Mouse (Mus musculus) stomach, postnatal 0 days (tissue): ENCODE results near the gene Gm973. TPM values are rescaled to one million over a fixed set of nuclear protein-coding genes. Genes with fewer than 3 reads are reported as not detected.

Source experiments
- ATAC-seq: fragments of 200-750 bp; cut with Nextera tagmentation; 2 replicates; pipeline ENCODE4 v1.8.0; 2017; ENCODE audit not compliant: low FRiP score, low TSS enrichment
- DNase-seq: peaks from one replicate; pipeline ENCODE4 v3.0.0-alpha.2; 2016; ENCODE audit warnings: low spot score
- H3K27ac ChIP-seq: fragments of 300-500 bp; sonication (generic); replicated peaks from 2 replicates; pipeline ENCODE4 v1.5.1; 2014; ENCODE audit warnings: mild to moderate bottlenecking, control low read depth
- H3K27me3 ChIP-seq: fragments of 300-500 bp; sonication (generic); 2 replicates; pipeline ENCODE4 v1.6.1; 2014; ENCODE audit warnings: low read length; ENCODE audit not compliant: control insufficient read depth, insufficient read depth
- H3K36me3 ChIP-seq: fragments of 300-500 bp; sonication (generic); 2 replicates; pipeline ENCODE4 v1.6.1; 2014; ENCODE audit warnings: low read length, mixed read lengths; ENCODE audit not compliant: control insufficient read depth, insufficient read depth
- H3K4me1 ChIP-seq: fragments of 300-500 bp; sonication (generic); replicated peaks from 2 replicates; pipeline ENCODE4 v1.6.1; 2014; ENCODE audit warnings: antibody characterized with exemption; ENCODE audit not compliant: control insufficient read depth, insufficient read depth
- H3K4me2 ChIP-seq: fragments of 300-500 bp; sonication (generic); replicated peaks from 2 replicates; pipeline ENCODE4 v1.6.1; 2014; ENCODE audit warnings: low read depth, mild to moderate bottlenecking, control low read depth, moderate library complexity
- H3K4me3 ChIP-seq: fragments of 300-500 bp; sonication (generic); 2 replicates; pipeline ENCODE4 v1.5.1; 2014; ENCODE audit warnings: low read depth, low read length, control low read depth
- H3K9ac ChIP-seq: fragments of 300-500 bp; sonication (generic); 2 replicates; pipeline ENCODE4 v1.6.1; 2014; ENCODE audit warnings: mild to moderate bottlenecking, low read length, control low read depth, mixed read lengths
- H3K9me3 ChIP-seq: fragments of 300-500 bp; sonication (generic); 2 replicates; pipeline ENCODE4 v1.6.1; 2016; ENCODE audit warnings: low read length; ENCODE audit not compliant: control insufficient read depth
- CTCF ChIP-seq: IDR thresholded peaks from 2 replicates; pipeline ENCODE4 v1.5.1; 2016; ENCODE audit warnings: antibody characterized with exemption, low read depth, mild to moderate bottlenecking, moderate library complexity
- EP300 ChIP-seq: optimal IDR thresholded peaks from 2 replicates; pipeline ENCODE3; 2016; ENCODE audit warnings: antibody characterized with exemption
- WGBS: fragments of 180-500 bp; shearing (Covaris S2); extraction: QIAGEN DNeasy Blood & Tissue Kit; methylation state at CpG from one replicate; pipeline ENCODE4 v1.1.7; 2014; 5-methylcytosine and 5-hydroxymethylcytosine counted together
- polyA plus RNA-seq: library from polyadenylated mRNA; unstranded; fragments of >200 nt; fragmentation: Nextera tagmentation; extraction: Ambion mirVana; gene quantifications from 2 replicates; pipeline ENCODE4 v1.2.1, GENCODE M21; 2015

The Gm973 gene
- polyA plus RNA-seq, 1 experiment from 2014 or later = 0.51 TPM

DNA sequence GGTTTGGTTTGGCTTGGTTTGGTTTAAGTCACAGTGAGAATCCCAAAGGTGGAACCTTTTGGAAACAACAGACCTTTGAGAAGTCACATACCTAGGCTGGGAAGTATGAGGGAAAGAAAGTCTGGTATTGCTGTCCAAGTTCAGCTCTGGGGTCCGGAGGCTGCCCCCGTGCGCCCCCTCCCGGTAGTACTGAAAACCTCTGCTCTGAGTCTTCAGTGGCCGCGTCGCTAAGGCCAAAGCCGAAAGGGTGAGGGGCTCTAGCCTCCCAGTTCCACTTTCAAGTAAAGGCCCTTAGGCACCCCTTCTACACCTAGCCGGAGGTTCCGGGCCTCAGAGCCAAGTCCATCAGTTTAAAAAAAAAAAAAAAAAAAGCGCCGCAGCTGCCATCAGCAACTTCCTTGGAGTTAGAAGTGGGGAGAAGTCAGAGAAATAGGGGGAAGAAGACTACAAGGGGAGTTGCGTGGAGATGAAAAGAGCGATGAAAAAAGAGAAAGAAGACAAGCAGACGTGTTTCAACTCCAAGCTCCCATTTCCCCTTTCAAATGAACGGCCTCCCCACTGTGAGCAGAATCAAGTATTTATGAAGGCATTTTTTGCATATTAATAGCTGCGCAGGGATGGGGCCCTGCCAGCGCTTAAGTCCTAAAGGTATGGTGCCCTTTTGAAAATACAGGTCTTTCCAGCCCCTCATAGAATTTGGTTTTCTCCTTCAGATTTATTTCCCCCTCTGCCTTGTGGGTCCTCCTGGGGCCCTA, 68.8 kb downstream of the Gm973 start:
- H3K9ac ChIP-seq = no peak overlapping the region

DNA sequence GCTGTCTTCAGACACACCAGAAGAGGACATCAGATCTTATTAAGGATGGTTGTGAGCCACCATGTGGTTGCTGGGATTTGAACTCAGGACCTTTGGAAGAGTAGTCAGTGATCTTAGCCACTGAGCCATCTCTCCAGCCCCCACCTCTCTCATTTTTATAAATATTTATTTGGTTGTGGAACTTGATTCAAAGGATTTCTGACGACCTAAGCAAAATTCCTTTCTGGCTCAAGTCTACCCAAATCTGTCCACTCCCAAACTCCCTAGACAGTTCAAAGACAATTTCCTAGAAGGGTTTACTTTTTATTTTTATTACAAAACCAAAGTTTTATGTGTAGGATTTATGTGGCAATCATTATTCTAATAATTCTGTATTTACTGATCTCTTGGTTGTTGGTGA, 73.2 kb downstream of the Gm973 start:
- Histone ChIP-seq H3K9ac (no peak overlapping the region), H3K27ac (no peak overlapping the region), H3K36me3 (no peaks in the 10 kb centered on the region), H3K4me3 (no peak overlapping the region), H3K4me2 (no peak overlapping the region), H3K4me1 (no peaks in the 10 kb centered on the region), H3K9me3 (no peaks in the 10 kb centered on the region), H3K27me3 (no peaks in the 10 kb centered on the region)
- DNase-seq (no peak), ATAC-seq (no peak)
- WGBS = 47% methylated on average over 1 of the region's 1 CpGs
- no peak for TF ChIP-seq EP300
- TF ChIP-seq CTCF = no peak

More for the DNA sequence above, 68.8 kb downstream of the Gm973 start:
- Histone ChIP-seq H3K4me3 (peak overlapping the region; percentile 10; the same call in 1 of the 2 replicates), H3K36me3 (no peaks in the 10 kb centered on the region), H3K4me2 (peak overlapping the region; percentile 42), H3K27me3 (no peaks in the 10 kb centered on the region), H3K27ac (no peak overlapping the region), H3K9me3 (no peaks in the 10 kb centered on the region), H3K4me1 (peaks cover 1% of the 10 kb centered on the region; the same call in 1 of the 2 replicates)
- 20% methylated on average over 18 of the region's 18 CpGs for WGBS
- no peak for TF ChIP-seq EP300
- TF ChIP-seq CTCF = peak; percentile 88
- ATAC-seq (peak; percentile 40; the same call in 1 of the 2 replicates), DNase-seq (peak; percentile 71)

DNA sequence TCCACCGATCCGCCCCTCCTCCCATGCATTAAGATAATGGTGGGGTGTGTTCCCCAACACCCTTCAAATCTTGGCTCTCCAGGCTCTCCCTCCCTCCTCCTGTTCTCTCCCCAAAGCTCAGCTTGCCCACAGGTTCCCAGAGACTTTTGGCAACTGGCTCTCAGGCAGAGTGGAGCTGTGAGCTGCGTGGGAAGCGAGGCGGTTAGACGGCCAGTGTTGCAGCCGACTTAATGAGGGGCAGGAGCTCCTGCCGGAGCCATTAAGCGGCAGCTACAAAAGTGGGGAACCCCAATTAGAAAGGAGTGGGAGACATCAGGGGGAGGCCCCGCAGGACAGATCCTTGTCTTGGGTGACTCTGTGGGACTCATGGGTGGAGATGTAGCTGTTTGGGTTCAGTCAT, 76.3 kb downstream of the Gm973 start:
- no peak overlapping the region for H3K4me3 ChIP-seq

DNA sequence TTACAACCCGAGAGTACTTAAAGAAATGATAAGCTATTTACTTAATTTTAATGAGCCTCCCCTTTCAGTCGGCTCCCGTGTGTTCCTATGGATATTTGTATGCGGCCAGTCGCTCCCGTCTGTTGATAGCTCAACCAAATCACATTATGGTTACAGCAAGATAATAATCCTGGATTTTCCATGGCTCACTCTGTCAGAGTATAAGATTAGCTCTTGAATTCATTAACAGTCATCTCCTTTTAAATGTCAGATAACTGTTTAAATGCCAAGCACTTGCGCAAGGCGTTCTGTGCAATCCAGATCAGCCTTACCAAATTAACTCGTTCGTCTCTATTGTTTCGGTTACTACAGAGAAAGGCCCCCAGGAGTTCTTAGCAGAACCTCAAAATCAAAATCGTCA, 76.8 kb downstream of the Gm973 start:
- no peak overlapping the region for H3K4me3 ChIP-seq
- no peak for DNase-seq
- H3K4me1 ChIP-seq = no peaks in the 10 kb centered on the region
- WGBS = 28% methylated on average over 12 of the region's 12 CpGs
- H3K27ac ChIP-seq = no peak overlapping the region
- no peak for ATAC-seq
- no peak overlapping the region for H3K9ac ChIP-seq
- TF ChIP-seq CTCF = no peak
- TF ChIP-seq EP300 = no peak
- H3K4me2 ChIP-seq = peak overlapping the region; percentile 12; the same call in 1 of the 2 replicates
- no peaks in the 10 kb centered on the region for H3K36me3 ChIP-seq
- H3K27me3 ChIP-seq = no peaks in the 10 kb centered on the region
- H3K9me3 ChIP-seq = no peaks in the 10 kb centered on the region

More for the DNA sequence above, 76.3 kb downstream of the Gm973 start:
- no peak for ATAC-seq
- WGBS = 25% methylated on average over 10 of the region's 10 CpGs
- H3K4me2 ChIP-seq = peak overlapping the region; percentile 12; the same call in 1 of the 2 replicates
- H3K27ac ChIP-seq = no peak overlapping the region
- H3K9me3 ChIP-seq = no peaks in the 10 kb centered on the region
- H3K9ac ChIP-seq = no peak overlapping the region
- no peak for DNase-seq
- H3K36me3 ChIP-seq = no peaks in the 10 kb centered on the region
- no peak for TF ChIP-seq EP300
- no peak for TF ChIP-seq CTCF
- no peaks in the 10 kb centered on the region for H3K4me1 ChIP-seq
- no peaks in the 10 kb centered on the region for H3K27me3 ChIP-seq

DNA sequence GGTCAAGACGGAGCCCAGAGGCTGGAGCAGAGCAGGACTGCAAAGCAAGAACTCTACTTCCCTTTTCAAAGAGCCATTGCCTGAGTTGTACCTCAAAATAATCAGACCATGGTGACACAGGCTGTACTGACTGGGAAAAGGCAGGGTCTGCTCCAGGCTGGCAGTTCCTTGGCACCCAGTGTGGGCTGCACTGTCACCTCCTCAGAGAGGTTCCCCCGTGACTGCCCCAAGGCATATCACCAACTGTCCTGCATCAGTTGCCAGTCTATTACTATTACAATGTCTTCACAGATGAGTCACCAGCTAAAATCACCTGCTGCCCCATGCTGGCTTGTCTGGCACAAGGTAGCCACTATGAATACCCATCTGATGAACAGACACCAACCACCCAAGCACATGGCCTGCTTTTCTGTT, 77.6 kb downstream of the Gm973 start:
- DNase-seq = no peak
- WGBS = 61% methylated on average over 2 of the region's 2 CpGs
- TF ChIP-seq EP300 (no peak), CTCF (no peak)
- no peak overlapping the region for H3K9ac ChIP-seq
- no peaks in the 10 kb centered on the region for H3K36me3 ChIP-seq
- ATAC-seq = no peak
- no peaks in the 10 kb centered on the region for H3K9me3 ChIP-seq
- H3K27ac ChIP-seq = no peak overlapping the region
- H3K4me1 ChIP-seq = no peaks in the 10 kb centered on the region
- H3K4me2 ChIP-seq = no peak overlapping the region
- H3K27me3 ChIP-seq = no peaks in the 10 kb centered on the region
- no peak overlapping the region for H3K4me3 ChIP-seq

DNA sequence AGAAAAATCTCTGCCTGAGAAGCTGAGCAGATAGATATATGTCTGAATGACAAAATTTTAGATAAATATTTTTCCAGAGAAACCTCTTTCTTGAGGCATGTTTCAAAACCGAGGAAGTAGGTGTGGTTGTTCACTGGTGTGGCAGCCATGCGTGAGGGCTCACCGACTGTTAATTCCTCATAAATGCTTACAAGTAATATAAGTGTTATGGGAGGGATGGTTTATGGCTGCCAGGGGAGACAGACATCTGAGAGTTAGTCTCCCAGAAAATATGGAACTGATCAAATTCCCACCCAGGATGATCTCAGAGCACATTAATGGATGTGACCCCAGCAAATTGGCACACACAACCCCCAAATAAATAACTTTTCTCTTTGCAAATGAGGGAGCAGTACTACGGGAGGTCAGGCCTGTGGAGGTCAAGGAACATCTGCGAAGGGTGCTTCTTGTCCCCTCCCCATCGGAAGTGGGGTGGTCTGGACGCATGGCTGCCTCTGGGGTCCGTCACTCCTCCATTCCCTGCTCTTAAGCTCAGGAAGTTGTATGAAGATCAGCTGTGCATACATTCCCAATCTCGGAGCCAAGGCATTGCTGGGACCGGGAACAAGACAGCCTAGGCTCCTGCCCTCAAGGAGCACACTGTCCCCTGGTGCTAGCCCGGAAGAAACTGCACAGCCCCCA, 78.7 kb downstream of the Gm973 start:
- WGBS = 75% methylated on average over 11 of the region's 11 CpGs
- no peak for ATAC-seq
- TF ChIP-seq CTCF (no peak), EP300 (no peak)

More for the DNA sequence above, 78.7 kb downstream of the Gm973 start:
- Histone ChIP-seq H3K4me1 (no peaks in the 10 kb centered on the region), H3K9me3 (no peaks in the 10 kb centered on the region), H3K4me3 (no peak overlapping the region), H3K36me3 (no peaks in the 10 kb centered on the region), H3K9ac (no peak overlapping the region), H3K27ac (no peak overlapping the region), H3K4me2 (no peak overlapping the region), H3K27me3 (no peaks in the 10 kb centered on the region)
- no peak for DNase-seq
